Mouse (Mus musculus) R1 (cell line): ENCODE measurements at regions not wholly inside any gene's neighbourhood (a gene's known extent, or its start where the extent isn't known, plus 50 kb on each side); places are given as distances from the start of the nearest gene placed in this dataset.
A peak's percentile ranks its signal among the peaks of the same experiment; 100 is the strongest.

Experiments
- DNase-seq: peaks from one replicate; pipeline ENCODE4 v3.0.0-alpha.2; 2018; ENCODE audit warnings: low read depth, low spot score

DNA sequence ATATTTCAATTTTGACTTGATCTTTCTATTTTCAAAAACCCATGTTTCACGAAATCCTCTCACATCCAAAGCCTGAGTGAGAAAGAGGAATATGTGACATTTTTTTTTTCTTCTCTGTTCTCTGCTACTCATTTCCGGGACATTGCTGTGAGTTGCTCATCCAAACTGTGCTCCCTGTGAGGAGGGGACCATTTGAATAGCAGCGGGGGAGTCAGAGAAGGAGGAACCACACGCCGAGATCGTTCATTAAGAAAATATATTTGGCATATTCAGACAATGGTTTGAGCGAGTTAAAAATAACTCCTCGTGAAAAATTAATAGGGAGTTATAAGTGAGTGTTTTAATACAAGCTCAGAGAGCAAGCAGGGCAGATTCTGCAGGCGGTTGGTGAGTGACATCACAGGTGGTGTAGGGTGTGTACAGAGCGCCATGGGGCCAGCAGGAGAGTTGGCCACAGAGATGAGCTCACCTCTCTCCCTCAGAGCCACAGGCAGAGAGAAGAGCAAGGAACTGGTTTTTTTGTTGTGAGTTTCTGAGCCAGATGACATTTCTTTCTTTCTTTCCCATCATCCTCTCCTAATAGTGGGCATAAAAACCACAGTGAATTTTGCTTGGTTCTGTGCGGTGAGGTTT, 54.4 kb upstream of the Calcoco1 start:
- DNase-seq, result no peak

DNA sequence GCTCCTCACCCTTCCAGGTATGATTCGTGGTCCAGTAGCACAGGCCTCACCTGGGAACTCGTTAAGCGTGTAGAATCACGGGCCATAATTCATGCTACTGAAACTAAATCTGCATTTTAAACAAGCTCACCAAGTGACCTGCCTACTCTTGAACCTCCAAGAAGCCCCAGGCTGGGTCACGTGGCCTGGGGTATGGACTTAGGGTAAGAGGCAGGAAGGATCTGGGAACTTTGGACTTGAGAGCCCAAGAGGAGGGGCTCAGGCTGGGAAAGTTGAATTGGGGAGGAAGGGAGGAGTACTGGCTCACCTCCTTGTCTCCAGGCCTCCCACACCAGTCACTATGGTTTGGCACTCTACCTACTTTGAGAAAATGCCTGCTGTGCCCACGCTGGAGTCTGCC, 58.6 kb upstream of the Calcoco1 start:
- DNase-seq, result no peak

DNA sequence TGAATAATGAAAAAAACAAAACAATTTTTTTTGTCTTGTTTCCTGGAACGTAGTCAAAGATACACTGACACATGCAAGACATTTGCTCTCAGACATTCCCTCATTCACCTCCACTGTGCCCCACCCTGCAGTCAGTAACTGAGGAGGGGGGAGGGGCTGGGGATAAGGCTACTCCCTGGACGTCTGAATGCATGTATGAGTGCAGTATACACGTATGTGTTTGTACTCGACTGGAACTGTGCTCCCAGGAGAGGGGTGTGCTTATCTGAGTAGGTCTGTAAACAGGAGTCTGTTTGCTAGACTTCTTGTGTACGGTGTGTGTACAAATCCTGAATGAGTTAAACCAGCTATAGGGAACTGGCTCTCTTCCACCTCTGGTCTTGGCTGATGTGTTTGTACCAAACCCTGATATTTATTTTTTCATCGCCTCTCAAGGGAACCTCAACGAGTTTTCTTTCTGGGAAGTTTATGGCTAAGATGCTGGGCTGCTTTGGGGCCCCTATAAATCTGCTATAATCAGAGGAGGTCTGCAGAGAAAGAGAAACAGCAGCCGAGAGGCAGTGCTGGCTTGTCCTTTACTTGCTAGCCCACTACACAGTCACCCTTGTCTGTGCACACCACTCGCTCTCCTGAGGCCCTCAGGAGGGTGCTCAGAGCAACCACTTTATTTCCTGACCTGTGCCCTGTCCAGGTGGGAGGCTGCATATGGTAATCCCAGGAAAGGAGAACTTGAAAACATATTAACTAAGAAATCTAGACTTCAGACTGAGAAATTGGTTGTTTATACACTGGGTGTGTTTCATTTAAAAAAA, 61.2 kb upstream of the Calcoco1 start:
- no peak for DNase-seq

DNA sequence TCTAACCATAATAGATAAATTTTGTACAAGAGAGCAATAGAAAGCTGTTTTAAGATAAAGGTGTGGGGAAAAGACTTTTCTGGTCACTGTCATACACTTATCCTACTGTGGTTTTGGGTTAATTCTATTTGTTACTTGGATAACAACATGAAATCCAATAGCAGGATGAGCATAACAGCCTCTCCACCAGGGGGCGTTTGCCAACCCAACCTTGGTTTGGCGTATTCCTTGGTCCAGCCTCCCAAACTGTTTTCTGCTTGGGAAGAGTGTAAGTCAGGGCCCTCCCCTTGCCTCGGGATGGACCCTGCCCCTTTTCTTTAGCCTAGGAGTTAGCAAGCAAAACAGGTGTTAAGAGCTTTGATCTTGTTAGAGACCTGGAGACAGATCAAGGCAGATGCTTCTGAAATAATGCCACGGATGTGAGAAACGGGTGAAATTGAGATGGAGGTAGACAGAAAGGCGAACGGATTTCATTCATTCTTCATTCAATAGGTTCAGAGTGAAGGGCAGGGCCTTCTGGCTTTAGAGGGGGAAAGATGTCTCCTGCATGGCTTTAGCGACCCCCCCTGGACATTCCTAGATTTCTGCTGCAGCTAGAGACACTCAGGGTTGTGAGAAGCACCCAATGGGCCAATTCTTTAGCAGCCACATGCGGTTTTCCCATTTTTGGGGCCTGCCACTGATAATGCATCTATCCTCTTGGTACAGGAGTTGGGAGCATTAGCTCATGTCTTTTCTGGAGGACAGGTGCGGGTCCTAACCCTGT, 63.3 kb upstream of the Calcoco1 start:
- peak; percentile 89 for DNase-seq

DNA sequence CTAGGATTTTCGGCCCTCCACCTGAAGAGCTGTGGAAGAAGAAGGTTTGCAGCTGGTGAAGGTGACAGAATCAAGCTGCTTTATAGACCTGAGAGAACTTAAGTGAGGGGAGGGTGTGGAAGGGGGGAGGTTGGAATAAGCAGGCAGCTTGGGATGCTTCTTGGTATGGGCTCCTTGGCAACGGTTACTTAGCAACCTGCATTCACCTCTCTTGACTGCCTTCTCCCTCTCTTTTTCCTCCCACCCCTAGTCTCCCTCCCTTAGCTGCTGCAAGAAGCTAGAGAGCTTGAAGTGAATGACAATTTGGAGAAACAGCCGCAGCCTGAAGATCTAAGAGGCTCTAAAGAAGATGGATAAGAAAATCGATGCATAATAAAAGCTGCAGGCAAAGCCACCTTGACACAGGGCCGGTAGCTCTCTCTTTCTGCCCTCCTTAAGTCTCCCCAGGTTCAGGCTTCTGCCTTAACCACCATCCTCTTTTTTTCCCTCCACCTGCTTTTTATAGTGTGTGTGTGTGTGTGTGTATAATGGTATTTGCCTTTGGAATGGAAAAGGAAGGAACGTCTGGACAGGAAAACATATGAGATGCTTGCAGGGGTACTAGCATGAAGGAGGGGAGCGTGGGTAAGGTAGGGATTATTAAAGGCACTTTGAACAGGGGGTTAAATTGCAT, 67.0 kb upstream of the Calcoco1 start:
- peak; percentile 40 for DNase-seq

DNA sequence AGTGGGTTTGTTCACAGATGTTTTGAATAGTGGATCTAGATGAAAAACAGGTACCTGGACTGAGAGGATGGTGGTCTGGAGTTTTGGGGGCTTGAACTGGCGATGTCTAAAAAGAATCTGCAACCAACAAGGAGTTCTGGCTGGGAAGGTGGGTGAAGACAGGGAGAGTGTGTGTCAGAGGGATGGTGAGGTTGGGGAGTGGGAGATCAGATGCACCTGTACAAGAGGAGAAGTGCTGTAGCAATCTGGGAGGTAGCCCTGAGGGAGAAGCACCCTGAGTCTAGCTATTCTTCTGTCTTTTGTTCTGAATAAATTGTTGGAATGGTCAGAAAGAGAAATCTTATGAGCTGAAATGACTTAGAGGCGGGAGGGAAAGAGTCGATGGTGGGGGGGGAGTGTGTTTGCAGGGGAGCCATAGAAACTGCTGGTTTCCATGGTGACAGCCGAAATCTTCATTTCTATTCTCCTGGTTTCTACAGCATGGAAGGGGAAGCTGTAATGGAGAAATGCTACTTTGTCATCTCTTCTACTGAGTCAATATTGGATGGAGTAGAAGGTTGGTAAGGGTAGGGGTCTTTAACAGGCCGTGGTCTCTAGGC, 75.1 kb upstream of the Calcoco1 start:
- DNase-seq, result peak; percentile 29

DNA sequence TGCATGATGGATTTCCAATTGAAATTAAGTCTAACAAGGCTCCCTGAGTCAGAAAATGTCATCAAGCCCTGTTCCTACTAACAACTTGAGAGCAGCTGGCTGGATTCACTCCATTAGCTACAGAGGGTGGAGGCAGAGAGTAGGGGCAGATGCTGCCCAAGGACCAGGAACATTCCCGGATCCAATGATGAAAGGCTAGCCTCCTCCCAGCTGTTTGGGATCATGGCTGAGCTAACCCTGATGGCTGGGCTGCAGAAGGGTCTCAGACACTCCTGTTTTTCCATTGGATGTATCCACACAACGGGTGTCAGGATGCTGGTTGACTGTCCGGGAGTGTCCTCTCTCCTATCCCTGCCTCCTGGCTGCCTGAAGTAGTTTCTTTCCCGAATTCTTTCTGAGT, 78.1 kb upstream of the Calcoco1 start:
- no peak for DNase-seq

DNA sequence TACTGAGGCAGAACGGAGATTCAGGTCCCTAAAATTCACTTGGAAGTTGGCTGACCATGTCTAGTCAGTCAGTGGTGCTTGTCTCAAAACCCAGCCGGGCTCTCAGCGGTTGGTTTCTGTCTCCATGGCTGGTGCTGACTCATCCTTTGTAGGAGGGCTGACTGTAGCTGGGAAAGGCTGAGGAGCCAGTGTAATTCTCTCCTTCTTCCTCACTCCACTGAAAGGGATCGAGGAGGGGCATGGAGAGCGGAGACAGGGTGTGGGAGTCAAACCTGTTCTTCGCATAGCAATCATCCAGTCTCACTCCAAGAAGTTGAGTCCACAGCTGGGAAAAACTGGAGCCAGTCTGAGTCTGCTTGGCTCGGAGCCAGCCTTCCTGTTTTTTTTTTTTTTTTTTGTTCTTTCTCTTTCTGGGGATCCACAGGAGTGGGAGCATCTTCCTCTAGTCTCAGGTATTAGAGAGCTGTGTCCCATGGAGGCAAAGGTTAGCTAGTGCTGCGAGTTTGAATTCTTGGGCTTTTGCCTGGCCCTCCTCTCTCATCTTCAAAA, 80.4 kb upstream of the Calcoco1 start:
- peak; percentile 57 for DNase-seq

DNA sequence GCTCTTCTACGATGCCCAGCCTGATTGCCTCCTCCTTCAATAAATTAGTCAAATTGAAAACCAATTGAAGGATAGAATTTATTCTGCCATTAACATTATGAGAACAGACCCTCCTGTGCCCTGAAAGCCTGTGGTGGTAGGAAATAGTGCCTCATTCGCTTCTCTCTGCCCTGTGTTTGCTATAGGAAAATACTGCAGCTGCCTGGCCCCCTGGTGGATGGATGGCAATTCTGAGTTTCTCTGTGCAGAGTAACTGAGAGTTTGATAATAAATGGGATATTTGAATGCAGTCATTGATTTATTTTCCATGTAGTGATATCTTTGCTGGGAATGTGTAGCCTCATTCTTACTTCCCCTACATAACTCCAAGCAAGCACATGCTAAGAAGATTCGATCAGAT, 85.4 kb upstream of the Calcoco1 start:
- no peak for DNase-seq

DNA sequence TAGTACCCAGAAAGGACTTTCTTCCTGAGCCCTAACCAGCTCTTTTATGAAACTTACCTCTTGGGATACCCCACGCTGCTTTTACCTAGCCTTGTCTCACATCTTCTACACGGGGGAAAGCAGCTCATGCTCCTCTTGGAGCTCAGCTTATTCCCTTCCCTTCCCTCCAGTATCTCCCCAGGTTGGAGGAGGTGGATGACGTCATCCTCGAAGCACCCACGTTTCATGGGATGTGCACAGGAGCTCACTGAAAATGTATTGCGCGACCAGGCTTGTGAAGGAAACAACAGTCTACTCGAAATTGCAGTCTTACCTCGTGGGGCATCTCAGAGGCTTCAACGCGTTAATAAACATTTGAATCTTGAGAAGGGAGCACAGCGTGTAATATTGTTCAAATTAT, 97.2 kb upstream of the Calcoco1 start:
- no peak for DNase-seq

DNA sequence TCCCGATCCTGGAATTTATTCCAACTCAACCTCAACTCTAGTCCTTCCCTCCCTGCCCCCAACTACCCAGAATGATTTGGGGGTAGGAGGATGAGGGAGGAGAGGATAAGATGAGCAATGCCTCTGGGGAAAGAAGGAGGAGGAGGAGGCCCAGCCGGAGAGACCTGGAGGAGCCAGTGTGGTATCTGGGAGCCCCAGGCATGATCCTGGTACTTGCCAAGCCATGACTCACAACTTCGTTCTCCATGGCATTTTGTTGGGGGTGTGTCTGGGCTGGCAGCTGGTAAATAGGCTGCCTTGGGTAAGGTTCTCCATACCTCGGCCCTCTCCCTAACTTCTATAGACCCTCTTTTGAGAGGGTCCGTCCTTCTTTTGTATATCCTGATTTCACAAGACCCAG, 81.2 kb upstream of the Hoxc13 start:
- DNase-seq, result no peak

DNA sequence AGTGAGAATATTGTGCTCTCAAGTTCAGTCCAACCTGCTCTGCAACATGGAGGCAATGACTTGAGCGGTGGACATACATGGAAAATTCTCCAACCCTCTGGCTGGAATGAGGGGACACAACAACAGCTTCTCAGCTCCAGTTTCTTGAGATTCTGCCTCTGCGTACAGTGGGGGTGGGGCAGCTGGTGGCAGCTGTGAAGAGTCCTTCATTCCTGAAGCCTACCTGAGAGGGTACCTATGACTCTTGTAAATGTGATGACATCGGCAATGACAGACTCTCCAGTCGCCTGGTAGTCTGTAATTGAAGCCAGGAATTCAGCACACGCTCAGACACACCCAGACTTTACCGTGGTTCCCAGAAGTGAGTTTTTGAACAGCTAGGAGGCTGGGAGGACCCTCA, 58.5 kb upstream of the Hoxc13 start:
- DNase-seq, result peak; percentile 8

DNA sequence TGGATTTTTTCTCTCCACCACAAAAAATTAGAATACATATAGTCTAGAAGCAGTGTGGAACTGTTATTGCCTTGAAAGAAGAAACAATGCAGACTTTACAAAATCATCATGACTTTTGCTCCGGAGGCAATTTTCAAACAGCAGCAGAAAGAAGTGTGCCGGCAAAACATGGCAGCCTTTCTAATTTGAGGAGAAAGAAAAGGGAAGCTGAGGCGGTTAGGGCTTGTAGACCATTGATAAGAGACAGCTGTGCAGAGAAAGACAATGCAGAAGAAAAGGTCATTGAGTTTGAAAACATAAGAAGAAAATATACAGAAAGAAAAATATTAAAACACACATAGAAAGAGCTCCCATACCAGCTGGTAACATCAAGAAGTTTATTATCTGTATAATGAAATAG, 54.1 kb upstream of the Hoxc13 start:
- DNase-seq, result no peak
